9 mouse cellular contexts compared by ENCODE assay signal in the genomic region with DNA sequence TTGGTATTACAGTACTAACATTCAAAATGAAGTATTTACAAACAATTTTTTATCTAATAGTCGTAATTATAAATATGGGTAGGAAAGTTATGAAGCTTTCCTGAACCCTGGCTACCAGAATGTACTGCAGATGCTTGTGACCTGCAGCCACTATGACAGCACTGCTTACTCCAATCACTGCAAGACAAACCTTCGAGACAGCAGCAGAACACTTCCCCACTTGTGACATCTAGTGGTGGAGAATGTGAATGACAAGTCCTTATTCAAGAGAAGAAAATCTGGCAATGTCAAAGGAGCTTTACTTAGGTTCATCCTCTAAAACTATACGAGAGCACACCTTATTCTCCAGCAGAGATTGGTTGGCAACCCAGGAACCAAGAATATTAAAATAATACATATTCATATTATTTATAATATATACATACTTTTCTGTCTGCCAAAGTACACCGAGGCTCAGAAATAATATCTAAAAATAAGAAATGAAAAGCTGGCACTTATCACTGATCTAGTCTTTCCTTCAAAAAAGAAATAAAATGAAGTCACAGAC.
DNase-seq lines count a peak whose midpoint lies in the region; ATAC-seq and TF ChIP-seq lines count a peak whose summit lies in the region.
"Had no signal": no experiment of that assay in that cellular context is flagged by ENCODE, and none has a peak within 500 bp of the region (broad histone marks: within the 10 kb centered on the region; RNA-seq: fewer than 3 reads in every experiment).

No protein-coding gene starts in this region.

- H3K27me3 ChIP-seq in heart, adult 2 months (ENCODE audit: control insufficient read depth, insufficient read depth, low read length), result no peaks in the 10 kb centered on the region
- no peaks in the 10 kb centered on the region for H3K27me3 ChIP-seq in heart, embryonic 10.5 days (ENCODE audit: insufficient read depth, poor library complexity, severe bottlenecking)
- no peaks in the 10 kb centered on the region for H3K27me3 ChIP-seq in kidney, embryonic 16.5 days (ENCODE audit: insufficient read depth, low read length)
- H3K27me3 ChIP-seq in midbrain, embryonic 15.5 days (replicated peaks), result no peaks in the 10 kb centered on the region
- H3K27me3 ChIP-seq: lung, embryonic 15.5 days had no signal

- H3K9ac ChIP-seq in heart, adult 2 months (ENCODE audit: low read depth, low read length), result no peak overlapping the region
- H3K9ac ChIP-seq in kidney, embryonic 16.5 days (replicated peaks; ENCODE audit: low read length), result no peak overlapping the region
- no peak overlapping the region for H3K9ac ChIP-seq in midbrain, embryonic 15.5 days
- H3K9ac ChIP-seq: lung, embryonic 15.5 days had no signal

- TF ChIP-seq EP300 in heart, adult 2 months (IDR thresholded peaks at IDR 0.05; ENCODE audit: insufficient read depth, low read depth, low read length), result no peak

- 26% methylated on average over 4 of the region's 4 CpGs for WGBS in heart, adult 2 months
- WGBS in heart, embryonic 10.5 days, result 32% methylated on average over 4 of the region's 4 CpGs
- WGBS in kidney, embryonic 16.5 days, result 31% methylated on average over 4 of the region's 4 CpGs
- 28% methylated on average over 4 of the region's 4 CpGs for WGBS in midbrain, embryonic 15.5 days

- no peaks in the 10 kb centered on the region for H3K9me3 ChIP-seq in heart, embryonic 10.5 days
- H3K9me3 ChIP-seq in kidney, embryonic 16.5 days (ENCODE audit: low read length), result no peaks in the 10 kb centered on the region
- no peaks in the 10 kb centered on the region for H3K9me3 ChIP-seq in midbrain, embryonic 15.5 days
- H3K9me3 ChIP-seq: lung, embryonic 15.5 days had no signal

- peak; percentile 86 for TF ChIP-seq CTCF in heart, adult 2 months (IDR thresholded peaks at IDR 0.05)

- DNase-seq in heart, adult 2 months, result no peak
- no peak for DNase-seq in heart, embryonic 10.5 days (ENCODE audit: low spot score)
- peak; percentile 18 for DNase-seq in urinary bladder, postnatal 14 days (ENCODE audit: low spot score)
- DNase-seq in urinary bladder, postnatal 10 days (ENCODE audit: low spot score), result no peak
- DNase-seq in embryo, embryonic 9.5 days (ENCODE audit: extremely low spot score), result peak; percentile 67
- no peak for DNase-seq in testis, postnatal 10 days (ENCODE audit: low spot score)

- H3K27ac ChIP-seq in heart, adult 2 months, result no peak overlapping the region
- H3K27ac ChIP-seq in heart, embryonic 10.5 days, result no peak overlapping the region
- no peak overlapping the region for H3K27ac ChIP-seq in kidney, embryonic 16.5 days (ENCODE audit: low read length)
- H3K27ac ChIP-seq in midbrain, embryonic 15.5 days, result no peak overlapping the region
- H3K27ac ChIP-seq: lung, embryonic 15.5 days had no signal

- no peak overlapping the region for H3K4me2 ChIP-seq in kidney, embryonic 16.5 days (replicated peaks; ENCODE audit: low read depth, low read length)
- H3K4me2 ChIP-seq in midbrain, embryonic 15.5 days, result no peak overlapping the region
- H3K4me2 ChIP-seq: lung, embryonic 15.5 days had no signal

- H3K79me2 ChIP-seq in heart, adult 2 months (replicated peaks; ENCODE audit: control insufficient read depth, insufficient read depth, low read length), result no peaks in the 10 kb centered on the region

- no peak for TF ChIP-seq POLR2A in heart, adult 2 months (IDR thresholded peaks at IDR 0.05; ENCODE audit: insufficient read depth, low read depth, low read length)

- no peaks in the 10 kb centered on the region for H3K36me3 ChIP-seq in heart, adult 2 months (ENCODE audit: control insufficient read depth, insufficient read depth, low read length)
- no peaks in the 10 kb centered on the region for H3K36me3 ChIP-seq in heart, embryonic 10.5 days
- H3K36me3 ChIP-seq in kidney, embryonic 16.5 days (ENCODE audit: insufficient read depth, low read length), result no peaks in the 10 kb centered on the region
- H3K36me3 ChIP-seq in midbrain, embryonic 15.5 days (replicated peaks), result no peaks in the 10 kb centered on the region
- H3K36me3 ChIP-seq: lung, embryonic 15.5 days had no signal

- no peaks in the 10 kb centered on the region for H3K4me1 ChIP-seq in heart, adult 2 months (ENCODE audit: control insufficient read depth, insufficient read depth, low read length)
- H3K4me1 ChIP-seq in heart, embryonic 10.5 days, result no peaks in the 10 kb centered on the region
- H3K4me1 ChIP-seq in kidney, embryonic 16.5 days (ENCODE audit: insufficient read depth, low read length), result no peaks in the 10 kb centered on the region
- no peaks in the 10 kb centered on the region for H3K4me1 ChIP-seq in midbrain, embryonic 15.5 days
- H3K4me1 ChIP-seq: lung, embryonic 15.5 days had no signal

- ATAC-seq in kidney, embryonic 16.5 days (ENCODE audit: low FRiP score, low TSS enrichment), result peak; percentile 67; the same call in 1 of the 2 replicates
- ATAC-seq in midbrain, embryonic 15.5 days (replicated peaks), result peak; percentile 85

- intact Hi-C loops in heart, adult 2 months (cut with DNase I), result loop anchor here (5.0 kb wide), 1 partner anchor 87 kb away; no protein-coding TSS in a partner anchor

- H3K4me3 ChIP-seq in heart, adult 2 months, result no peak overlapping the region
- no peak overlapping the region for H3K4me3 ChIP-seq in heart, embryonic 10.5 days
- no peak overlapping the region for H3K4me3 ChIP-seq in kidney, embryonic 16.5 days (ENCODE audit: low read length)
- H3K4me3 ChIP-seq in midbrain, embryonic 15.5 days, result no peak overlapping the region
- H3K4me3 ChIP-seq: lung, embryonic 15.5 days had no signal

Comparison
In these comparisons a context has a peak if more than half of its experiments do, and no peak if none do; other contexts are left out.
1. DNase-seq: peak in urinary bladder, postnatal 14 days (single experiment) and embryo, embryonic 9.5 days (single experiment); none in heart, adult 2 months (0 of 2), heart, embryonic 10.5 days (single experiment), urinary bladder, postnatal 10 days (single experiment) and testis, postnatal 10 days (single experiment).